Mouse (Mus musculus): ENCODE measurements around the gene Bpifa2.

DNA sequence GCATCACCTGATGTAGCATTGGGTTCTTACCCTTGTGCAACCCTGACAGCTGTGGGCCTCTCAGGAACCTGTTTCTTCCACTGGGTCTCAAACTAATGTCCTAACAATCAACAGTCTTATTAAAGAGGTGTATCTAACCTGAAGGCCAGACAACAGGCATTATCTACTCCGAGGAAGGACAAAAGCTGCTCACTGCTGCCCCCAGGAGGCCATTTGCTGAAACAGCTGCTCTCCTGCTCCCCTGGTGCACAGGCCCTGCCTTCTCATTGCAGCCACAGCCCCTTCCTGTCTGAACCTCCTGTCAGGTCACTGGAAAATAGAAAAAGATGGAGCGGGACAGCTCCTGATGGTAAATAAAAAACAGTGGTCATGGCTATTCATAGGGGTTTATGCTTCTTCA lies 30.9 kb downstream of the Bpifa2 start:
- TF ChIP-seq CTCF (IDR thresholded peaks at IDR 0.05; ENCODE audit: low read depth, low read length) (peak; percentile 57), TAL1 (conservative IDR thresholded peaks at IDR 0.05; ENCODE audit: low read depth, low read length) (no peak), GATA1 (IDR thresholded peaks at IDR 0.05; ENCODE audit: borderline replicate concordance, low read length) (no peak), GATA2 (IDR thresholded peaks at IDR 0.05; ENCODE audit: borderline replicate concordance, low read depth, low read length) (no peak), POLR2AphosphoS5 (IDR thresholded peaks at IDR 0.05; ENCODE audit: insufficient replicate concordance, low read depth, low read length) (no peak)
